Mouse (Mus musculus) spleen, adult 2 months (tissue): ENCODE measurements around the gene Arpp21.

Experiments
- CTCF ChIP-seq: fragments of 200-500 bp; IDR thresholded peaks from 2 replicates; pipeline ENCODE4 v1.5.1; 2011; ENCODE audit warnings: mild to moderate bottlenecking, inconsistent platforms; ENCODE audit not compliant: insufficient read depth, insufficient read length, insufficient replicate concordance; ENCODE audit errors: extremely low read depth
- POLR2A ChIP-seq: fragments of 200-500 bp; IDR thresholded peaks from 2 replicates; pipeline ENCODE4 v1.6.1; 2011; ENCODE audit warnings: low read depth, low read length, inconsistent platforms

DNA sequence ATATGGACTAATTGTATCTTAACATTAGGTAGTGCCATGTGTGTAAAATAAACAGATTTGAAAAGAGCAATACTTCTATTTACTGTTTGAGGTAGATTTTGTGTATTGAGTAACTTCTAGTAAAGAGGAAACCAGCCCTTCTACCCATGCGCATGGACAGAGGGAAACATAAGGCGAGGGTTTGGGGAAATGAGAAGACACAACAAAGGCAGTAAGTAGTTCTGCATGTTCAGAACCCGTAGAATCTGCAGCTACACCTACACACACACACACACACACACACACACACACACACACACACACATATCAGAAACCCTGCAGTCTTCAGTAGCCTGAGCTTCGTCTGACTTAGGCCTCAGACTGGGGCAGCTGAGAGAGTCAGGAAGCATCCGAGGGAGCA is 140.0 kb downstream of the Arpp21 start:
- no peak for TF ChIP-seq CTCF
- no peak for TF ChIP-seq POLR2A
